Mouse (Mus musculus): ENCODE measurements around the gene Asphd1.

GRCm38 (mm10) chr7:126967361-126967760 lies 18.0 kb upstream of the Asphd1 start:
- TF ChIP-seq CTCF (IDR thresholded peaks at IDR 0.05; ENCODE audit: borderline replicate concordance, insufficient read depth, low read length) (no peak), POLR2A (IDR thresholded peaks at IDR 0.05; ENCODE audit: low read depth, low read length) (no peak)
